Mouse (Mus musculus): ENCODE measurements at regions not wholly inside any gene's neighbourhood (a gene's known extent, or its start where the extent isn't known, plus 50 kb on each side); places are given as distances from the start of the nearest gene placed in this dataset.

DNA sequence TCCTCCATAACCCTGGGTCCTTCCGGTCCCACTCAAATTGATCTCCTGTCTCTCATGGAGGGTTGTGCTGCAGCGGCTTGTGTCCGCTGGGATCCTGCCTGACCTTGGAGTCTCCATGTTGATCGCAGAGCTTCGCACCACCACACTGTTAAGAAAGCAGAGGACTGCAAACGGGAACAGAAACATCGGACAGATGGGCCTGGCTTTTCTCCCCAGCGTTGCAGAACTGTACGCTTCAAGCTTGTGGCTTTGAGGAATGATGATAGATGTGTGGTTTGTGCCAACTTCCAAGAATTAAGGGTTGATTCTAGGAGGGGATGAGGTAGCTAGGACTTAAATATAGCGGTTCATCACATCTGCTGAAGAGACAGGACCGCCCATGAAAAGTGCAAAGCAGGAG lies 65.6 kb upstream of the Enpp6 start:
- no peak overlapping the region for H3K4me3 ChIP-seq (ENCODE audit: low read length)
- H3K27me3 ChIP-seq (ENCODE audit: insufficient read depth, low read length) = no peaks in the 10 kb centered on the region
- ATAC-seq = no peak
- no peaks in the 10 kb centered on the region for H3K36me3 ChIP-seq (ENCODE audit: insufficient read depth, low read length)
- no peak overlapping the region for H3K9ac ChIP-seq (replicated peaks; ENCODE audit: low read length)
- no peak overlapping the region for H3K27ac ChIP-seq
- no peak for TF ChIP-seq CTCF (IDR thresholded peaks at IDR 0.05; ENCODE audit: low read depth)
- no peak for DNase-seq (ENCODE audit: low spot score)
- H3K4me2 ChIP-seq (ENCODE audit: low read depth, low read length) = no peak overlapping the region
- 95% methylated on average over 11 of the region's 11 CpGs for WGBS
- H3K4me1 ChIP-seq (ENCODE audit: insufficient read depth, low read length) = no peaks in the 10 kb centered on the region
- no peaks in the 10 kb centered on the region for H3K9me3 ChIP-seq (ENCODE audit: low read length)

GRCm38 (mm10) chr8:46921585-46921984 lies 65.1 kb upstream of the Enpp6 start:
- Histone ChIP-seq H3K4me1 (ENCODE audit: insufficient read depth, low read length) (no peaks in the 10 kb centered on the region), H3K27ac (no peak overlapping the region), H3K36me3 (ENCODE audit: insufficient read depth, low read length) (no peaks in the 10 kb centered on the region), H3K4me2 (ENCODE audit: low read depth, low read length) (no peak overlapping the region), H3K9ac (replicated peaks; ENCODE audit: low read length) (no peak overlapping the region), H3K27me3 (ENCODE audit: insufficient read depth, low read length) (no peaks in the 10 kb centered on the region), H3K4me3 (ENCODE audit: low read length) (no peak overlapping the region), H3K9me3 (ENCODE audit: low read length) (no peaks in the 10 kb centered on the region)
- WGBS = 74% methylated on average over 7 of the region's 7 CpGs
- ATAC-seq (peak; percentile 82), DNase-seq (ENCODE audit: low spot score) (peak; percentile 48)
- TF ChIP-seq CTCF (IDR thresholded peaks at IDR 0.05; ENCODE audit: low read depth) = no peak

DNA sequence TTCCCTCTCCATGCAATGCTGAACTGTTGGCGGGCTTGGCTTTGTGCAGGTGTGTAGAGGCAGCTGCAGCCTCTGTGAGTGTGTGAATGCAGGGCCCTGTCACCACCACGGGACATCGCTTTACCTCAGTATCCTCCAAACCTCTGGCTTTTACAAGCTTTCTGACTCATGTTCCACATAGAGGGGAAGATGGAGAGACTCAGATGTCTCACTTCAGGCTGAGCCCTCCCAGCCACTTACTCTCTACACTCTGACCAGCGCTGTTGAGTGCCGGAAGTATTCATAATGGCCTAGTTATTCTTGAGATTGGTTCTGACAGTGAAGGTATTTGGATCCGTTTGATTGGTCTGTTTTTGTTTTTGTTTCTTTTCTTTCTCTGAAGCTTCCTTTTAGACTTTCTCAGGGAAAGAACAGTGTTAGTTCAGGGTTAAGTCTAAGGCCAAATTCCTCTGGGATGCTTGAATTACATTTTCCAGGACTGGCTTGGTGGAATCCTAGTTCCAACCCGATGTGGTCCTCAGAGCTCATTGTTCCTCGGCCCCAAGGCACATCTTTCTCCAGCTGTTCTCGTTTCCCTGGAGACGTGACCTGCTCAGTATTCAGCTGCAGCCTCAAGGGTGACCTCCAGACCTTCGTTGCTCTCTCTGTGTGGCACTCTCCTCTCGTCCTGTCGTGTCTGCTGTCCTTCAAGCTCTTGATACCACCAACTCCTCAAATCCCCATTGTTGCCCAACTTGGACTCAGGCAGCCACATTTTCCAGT lies 61.7 kb upstream of the Enpp6 start:
- Histone ChIP-seq H3K27ac (no peak overlapping the region), H3K4me2 (ENCODE audit: low read depth, low read length) (no peak overlapping the region), H3K4me3 (ENCODE audit: low read length) (no peak overlapping the region), H3K9ac (replicated peaks; ENCODE audit: low read length) (no peak overlapping the region), H3K4me1 (ENCODE audit: insufficient read depth, low read length) (no peaks in the 10 kb centered on the region), H3K9me3 (ENCODE audit: low read length) (no peaks in the 10 kb centered on the region), H3K36me3 (ENCODE audit: insufficient read depth, low read length) (no peaks in the 10 kb centered on the region), H3K27me3 (ENCODE audit: insufficient read depth, low read length) (no peaks in the 10 kb centered on the region)
- no peak for TF ChIP-seq CTCF (IDR thresholded peaks at IDR 0.05; ENCODE audit: low read depth)
- DNase-seq (ENCODE audit: low spot score) (peak; percentile 23), ATAC-seq (peak; percentile 70; the same call in 1 of the 2 replicates)
- 23% methylated on average over 13 of the region's 13 CpGs for WGBS

GRCm38 (mm10) chr8:46928718-46929117 lies 58.0 kb upstream of the Enpp6 start:
- TF ChIP-seq CTCF (IDR thresholded peaks at IDR 0.05; ENCODE audit: low read depth) = no peak
- Histone ChIP-seq H3K4me2 (ENCODE audit: low read depth, low read length) (no peak overlapping the region), H3K27ac (no peak overlapping the region), H3K9me3 (ENCODE audit: low read length) (no peaks in the 10 kb centered on the region), H3K27me3 (ENCODE audit: insufficient read depth, low read length) (no peaks in the 10 kb centered on the region), H3K9ac (replicated peaks; ENCODE audit: low read length) (no peak overlapping the region), H3K36me3 (ENCODE audit: insufficient read depth, low read length) (no peaks in the 10 kb centered on the region), H3K4me1 (ENCODE audit: insufficient read depth, low read length) (no peaks in the 10 kb centered on the region), H3K4me3 (ENCODE audit: low read length) (no peak overlapping the region)
- DNase-seq (ENCODE audit: low spot score) = no peak
- ATAC-seq = no peak
- 78% methylated on average over 6 of the region's 6 CpGs for WGBS

- no peak for DNase-seq (ENCODE audit: low spot score)
- WGBS = 69% methylated on average over 6 of the region's 6 CpGs
- ATAC-seq = no peak
Measured at GRCm38 (mm10) chr8:46929678-46930077, 57.0 kb upstream of the Enpp6 start.

DNA sequence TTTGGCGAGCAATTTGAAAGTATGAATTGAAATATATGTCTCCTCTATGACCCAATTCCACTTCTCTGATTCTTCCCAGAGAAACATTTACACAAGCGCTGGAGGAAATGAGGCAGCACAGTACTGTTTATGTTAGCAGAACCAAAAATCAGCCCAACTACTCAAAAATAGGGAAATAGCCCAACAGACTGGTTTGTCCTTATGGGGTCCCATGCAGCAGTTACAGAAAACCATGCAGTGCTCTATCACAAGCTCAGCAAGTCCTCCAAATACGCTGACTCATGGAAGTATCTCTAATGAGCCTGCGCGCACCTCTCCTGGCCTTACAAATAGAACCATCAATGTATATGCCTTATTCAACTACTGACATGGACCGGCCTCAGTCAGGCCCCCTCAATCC lies 55.4 kb upstream of the Enpp6 start:
- Histone ChIP-seq H3K27ac (no peak overlapping the region), H3K4me1 (ENCODE audit: insufficient read depth, low read length) (no peaks in the 10 kb centered on the region), H3K9ac (replicated peaks; ENCODE audit: low read length) (no peak overlapping the region), H3K4me2 (ENCODE audit: low read depth, low read length) (no peak overlapping the region), H3K27me3 (ENCODE audit: insufficient read depth, low read length) (no peaks in the 10 kb centered on the region), H3K36me3 (ENCODE audit: insufficient read depth, low read length) (no peaks in the 10 kb centered on the region), H3K4me3 (ENCODE audit: low read length) (no peak overlapping the region), H3K9me3 (ENCODE audit: low read length) (no peaks in the 10 kb centered on the region)
- DNase-seq (ENCODE audit: low spot score) (no peak), ATAC-seq (no peak)
- no peak for TF ChIP-seq CTCF (IDR thresholded peaks at IDR 0.05; ENCODE audit: low read depth)
- WGBS = 94% methylated on average over 6 of the region's 6 CpGs

More at GRCm38 (mm10) chr8:46929678-46930077, 57.0 kb upstream of the Enpp6 start:
- H3K4me1 ChIP-seq (ENCODE audit: insufficient read depth, low read length) = no peaks in the 10 kb centered on the region
- H3K4me3 ChIP-seq (ENCODE audit: low read length) = no peak overlapping the region
- no peak for TF ChIP-seq CTCF (IDR thresholded peaks at IDR 0.05; ENCODE audit: low read depth)
- H3K9me3 ChIP-seq (ENCODE audit: low read length) = no peaks in the 10 kb centered on the region
- H3K36me3 ChIP-seq (ENCODE audit: insufficient read depth, low read length) = no peaks in the 10 kb centered on the region
- H3K27ac ChIP-seq = no peak overlapping the region
- H3K4me2 ChIP-seq (ENCODE audit: low read depth, low read length) = no peak overlapping the region
- no peak overlapping the region for H3K9ac ChIP-seq (replicated peaks; ENCODE audit: low read length)
- H3K27me3 ChIP-seq (ENCODE audit: insufficient read depth, low read length) = no peaks in the 10 kb centered on the region

DNA sequence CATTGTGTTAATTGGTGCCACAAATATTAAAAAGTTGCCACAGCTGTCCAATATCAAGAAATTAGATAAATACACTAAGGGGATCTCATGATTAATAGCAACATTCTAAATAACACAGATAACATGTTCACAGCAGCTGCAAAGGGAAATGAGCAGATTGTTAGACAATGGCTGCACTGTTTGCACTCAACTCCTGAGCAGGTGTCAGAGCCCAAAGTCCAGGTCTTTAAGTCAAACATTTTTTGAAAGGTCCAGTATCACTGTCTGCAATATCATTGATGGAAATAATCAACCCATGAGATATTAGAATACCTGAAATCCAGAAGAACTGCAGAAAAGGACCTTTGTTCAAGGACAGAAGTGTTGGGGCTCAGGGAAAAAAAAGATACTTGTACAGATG lies 53.4 kb upstream of the Enpp6 start:
- ATAC-seq (no peak), DNase-seq (ENCODE audit: low spot score) (no peak)
- H3K4me2 ChIP-seq (ENCODE audit: low read depth, low read length) = no peak overlapping the region
- H3K9ac ChIP-seq (replicated peaks; ENCODE audit: low read length) = no peak overlapping the region
- no peak overlapping the region for H3K27ac ChIP-seq
- no peak for TF ChIP-seq CTCF (IDR thresholded peaks at IDR 0.05; ENCODE audit: low read depth)
- no peaks in the 10 kb centered on the region for H3K9me3 ChIP-seq (ENCODE audit: low read length)
- no peaks in the 10 kb centered on the region for H3K4me1 ChIP-seq (ENCODE audit: insufficient read depth, low read length)
- no peaks in the 10 kb centered on the region for H3K36me3 ChIP-seq (ENCODE audit: insufficient read depth, low read length)
- no peaks in the 10 kb centered on the region for H3K27me3 ChIP-seq (ENCODE audit: insufficient read depth, low read length)
- no peak overlapping the region for H3K4me3 ChIP-seq (ENCODE audit: low read length)

Data from hindbrain, postnatal 0 days (tissue).